Mouse (Mus musculus) CD4-positive helper T cell, adult 2 months (primary cell): ENCODE data around the gene Sirt7.

ENCODE experiments used
- DNase-seq: peaks from one replicate; pipeline ENCODE4 v3.0.0-alpha.2; 2012; ENCODE audit warnings: low read depth, missing footprints, low spot score

The Sirt7 gene

GRCm38 (mm10) chr11:120641255-120641654, 16.2 kb upstream of the Sirt7 start:
- no peak for DNase-seq

- no peak for DNase-seq
These were observed 9.8 kb upstream of the Sirt7 start for GRCm38 (mm10) chr11:120634810-120635209.

DNA sequence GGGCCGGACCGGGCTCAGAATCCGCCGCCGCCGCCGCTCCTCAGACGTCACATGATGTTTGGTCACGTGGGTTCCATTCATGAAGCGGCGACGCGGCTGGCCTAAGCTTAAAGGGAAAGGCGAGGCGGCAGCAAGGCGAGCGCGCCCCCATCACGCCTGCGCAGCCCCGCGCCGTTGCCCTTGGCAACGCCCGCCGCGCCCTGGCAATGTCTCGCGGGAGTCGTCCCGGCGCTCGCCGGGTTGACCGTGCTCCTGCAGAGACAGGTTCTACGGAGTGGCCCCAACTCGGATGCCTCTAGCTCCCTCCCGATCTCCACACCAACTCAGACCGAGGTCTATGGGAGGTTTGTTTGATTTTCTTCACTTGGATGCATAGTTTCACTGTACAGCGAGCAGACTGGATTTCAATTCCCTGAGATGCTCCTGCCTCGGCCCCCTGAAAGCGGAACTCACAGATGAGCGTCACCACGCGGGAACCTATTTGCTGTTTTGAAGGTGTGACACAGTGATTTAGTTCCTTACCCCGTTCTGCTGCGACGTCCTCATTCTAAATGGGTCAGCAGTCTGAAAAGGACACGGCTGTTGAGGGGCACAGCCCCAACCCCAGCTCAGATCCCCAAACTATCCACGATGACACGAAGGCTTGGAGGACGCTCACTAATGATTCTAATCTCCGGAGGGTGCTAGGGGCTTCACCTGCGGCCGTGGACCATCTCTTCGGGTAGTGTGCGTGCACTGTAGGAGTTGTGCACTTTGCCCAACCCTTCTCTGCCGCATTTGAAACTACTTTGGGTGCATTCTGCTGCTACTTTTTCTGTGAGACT, 8.7 kb upstream of the Sirt7 start, which contains the start of gene Mafg:
Gene Mafg (minus strand): TSS at position 81 of the 824 bp plus-strand sequence.
- DNase-seq: peak; percentile 94

- DNase-seq: peak; percentile 77
These were observed 7.8 kb upstream of the Sirt7 start for GRCm38 (mm10) chr11:120632559-120633519.

DNA sequence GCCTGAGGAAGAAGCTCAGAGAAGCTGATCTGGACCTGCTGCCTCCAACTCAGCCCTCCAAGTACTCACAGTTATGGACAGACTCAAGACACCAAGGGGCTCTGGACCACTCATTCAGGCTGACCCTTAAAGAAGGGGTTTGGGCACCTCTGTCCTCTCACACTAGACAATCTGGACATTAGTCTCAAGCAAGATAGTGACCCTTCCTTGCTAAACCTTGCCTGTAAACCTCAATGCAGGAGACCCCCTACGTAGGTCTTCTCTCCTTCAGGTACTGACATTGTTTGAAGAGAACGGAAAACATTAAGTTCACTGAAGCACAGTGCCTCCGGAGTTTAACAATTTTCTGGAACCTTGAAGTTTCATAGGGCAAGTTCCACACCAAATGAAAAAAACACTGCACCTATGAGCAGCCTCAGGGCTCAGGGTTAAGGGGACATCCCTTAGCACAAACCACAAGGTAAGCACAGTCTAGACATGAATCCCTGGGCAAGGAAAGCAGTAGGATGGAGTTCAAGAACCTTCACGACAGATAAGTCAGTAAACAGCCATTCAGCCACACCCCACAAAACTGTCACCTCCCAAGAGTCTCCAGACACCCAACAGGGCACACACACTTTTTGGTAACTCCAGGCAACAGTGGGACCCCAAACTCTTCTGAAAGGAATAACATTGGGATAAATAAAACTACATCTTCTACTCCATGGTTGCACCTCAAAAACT, 6.8 kb upstream of the Sirt7 start:
- peak; percentile 52 for DNase-seq

- DNase-seq: peak; percentile 85
These were observed 6.1 kb upstream of the Sirt7 start for GRCm38 (mm10) chr11:120630881-120631725.

GRCm38 (mm10) chr11:120630401-120630871, 5.4 kb upstream of the Sirt7 start:
- DNase-seq: peak; percentile 48

- DNase-seq: peak; percentile 37
These were observed 4.9 kb upstream of the Sirt7 start for GRCm38 (mm10) chr11:120629911-120630310.

- DNase-seq: peak; percentile 82
These were observed 4.3 kb upstream of the Sirt7 start for GRCm38 (mm10) chr11:120629341-120629730.

GRCm38 (mm10) chr11:120628601-120629340, 3.7 kb upstream of the Sirt7 start:
- no peak for DNase-seq

DNA sequence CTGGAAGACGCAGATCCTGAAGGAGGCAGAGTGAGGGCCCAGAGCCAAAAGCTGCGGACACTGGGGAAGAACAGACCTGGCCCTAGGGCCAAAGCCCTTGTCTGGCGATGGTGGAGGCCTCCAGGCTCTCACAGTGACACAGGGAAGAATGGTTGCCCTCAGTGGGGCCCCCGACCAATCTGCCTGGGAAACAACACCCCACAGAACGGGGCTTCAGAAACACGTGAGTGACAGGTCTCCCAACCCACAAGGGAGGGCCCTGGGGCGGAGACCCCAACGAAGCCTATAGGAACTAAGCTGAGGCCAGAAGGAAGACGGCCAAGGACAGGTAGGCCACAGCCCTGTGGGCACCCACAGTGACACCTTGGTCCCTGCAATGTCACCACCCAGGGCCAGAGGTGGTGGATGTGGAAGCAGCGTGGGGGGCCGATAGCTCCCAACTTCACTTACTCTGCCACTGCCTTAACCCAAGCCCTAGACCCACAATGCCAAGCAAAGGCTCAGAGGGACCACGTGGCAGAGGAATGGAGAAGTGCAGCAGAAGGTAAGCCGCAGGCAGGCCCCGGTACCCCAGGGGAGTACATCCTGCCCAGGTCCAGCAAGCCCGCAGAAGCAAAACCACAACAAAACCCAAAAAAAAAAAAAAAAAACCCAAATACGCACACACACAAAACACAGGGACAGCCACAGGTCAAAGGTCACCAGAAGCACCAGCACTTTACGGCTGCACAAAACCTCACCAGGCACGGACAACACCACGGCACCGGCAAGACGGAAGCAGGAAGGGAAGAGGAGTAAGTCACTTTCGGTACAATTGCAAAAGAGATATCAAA, 2.6 kb upstream of the Sirt7 start:
- DNase-seq: peak; percentile 88

GRCm38 (mm10) chr11:120626785-120627467, 1.9 kb upstream of the Sirt7 start:
- DNase-seq: no peak

DNA sequence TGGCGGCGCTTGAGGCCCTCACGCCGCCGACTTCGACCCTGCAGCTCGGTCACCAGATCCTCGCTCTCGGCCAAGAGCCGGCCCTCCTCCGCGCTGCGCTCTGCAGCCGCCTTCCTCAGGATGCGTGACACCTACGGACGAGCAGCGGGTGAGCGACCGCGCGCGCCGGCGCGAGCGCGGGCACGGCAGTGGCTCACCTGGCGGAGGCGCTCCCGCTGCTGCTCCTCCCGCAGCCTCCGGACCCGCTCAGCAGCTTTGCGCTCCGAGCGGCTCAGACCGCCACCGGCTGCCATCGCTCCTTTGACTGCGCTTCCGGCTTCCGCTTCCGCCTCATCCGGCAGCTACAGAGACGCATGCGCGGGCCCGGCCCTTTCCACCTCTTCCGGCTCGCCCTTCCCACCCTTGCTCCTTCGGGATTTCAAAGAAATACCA, 344 bp downstream of the Sirt7 start:
- peak; percentile 88 for DNase-seq

DNA sequence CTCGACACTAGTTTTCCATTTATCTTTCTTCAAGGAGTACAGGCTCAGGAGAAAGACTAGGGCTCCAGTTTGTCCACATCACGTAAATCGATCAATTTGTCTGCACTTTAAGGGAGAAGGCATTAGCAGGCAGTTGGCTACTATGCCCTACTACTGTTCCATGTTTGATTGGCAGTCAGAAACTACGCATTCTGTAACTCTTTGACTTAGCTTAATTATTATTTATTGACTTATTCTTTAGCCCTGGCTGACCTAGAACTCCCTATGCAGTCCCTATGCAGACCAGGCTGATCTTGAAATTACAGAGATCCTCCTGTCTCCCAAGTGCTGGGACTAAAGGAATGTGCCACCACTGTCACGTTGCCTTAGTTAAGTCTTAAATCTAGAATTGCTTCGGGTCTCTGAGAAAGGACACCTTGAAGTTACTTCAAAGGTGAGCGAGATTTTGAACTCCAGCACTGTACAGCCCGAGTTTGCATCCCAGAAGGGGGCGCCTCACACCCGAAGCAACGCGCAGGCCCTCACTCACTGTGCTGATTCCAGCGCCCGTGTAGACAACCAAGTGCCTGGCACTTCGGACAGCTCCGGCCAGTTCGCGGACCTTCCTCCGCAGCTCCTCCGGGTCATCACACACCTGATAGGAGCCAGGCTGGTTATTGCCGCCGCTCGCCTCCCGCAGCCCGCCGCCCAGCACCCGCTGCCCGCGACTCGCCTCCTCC, 920 bp downstream of the Sirt7 start:
- DNase-seq: peak; percentile 81

DNA sequence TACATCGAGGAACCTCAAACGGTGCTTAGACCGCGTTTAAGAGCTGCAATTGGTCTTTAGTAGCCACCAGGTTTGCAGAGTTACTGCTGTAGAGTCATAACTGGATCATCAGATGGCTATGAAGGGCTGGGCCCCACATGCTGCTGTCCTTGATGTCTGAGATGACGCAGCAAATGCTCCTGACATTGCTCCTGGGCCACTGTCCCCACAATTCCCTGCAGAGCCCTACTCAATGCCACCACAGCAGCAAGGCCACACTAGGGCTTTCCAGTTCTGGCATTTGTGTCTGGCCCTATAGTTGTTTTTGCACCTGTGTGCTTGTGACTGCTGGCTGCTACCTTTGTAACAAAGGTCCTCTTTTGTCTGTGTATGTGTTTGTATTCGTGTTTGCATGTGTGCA, 2.2 kb downstream of the Sirt7 start:
- DNase-seq: no peak

GRCm38 (mm10) chr11:120620195-120620594, 4.8 kb downstream of the Sirt7 start:
- no peak for DNase-seq
